Mouse (Mus musculus) adrenal gland, adult (tissue): ENCODE measurements around the gene Lsamp.
"Not testable (repeated sequence)": the region's sequence is repeated elsewhere in the genome, so short reads cannot be mapped to it uniquely, and the experiment has no call there.

Source experiments
- DNase-seq, 2 experiments: peaks; one replicate each; pipeline ENCODE4 v3.0.0; 2022 to 2023; ENCODE audit warnings: low spot score in 1 of 2; ENCODE audit not compliant: inconsistent age in 2 of 2

Lsamp gene

GRCm38 (mm10) chr16:40466596-40466995, 482.4 kb downstream of the Lsamp start:
- peak in 1 of 2 experiments; percentile 45 for DNase-seq

GRCm38 (mm10) chr16:40470946-40471345, 486.8 kb downstream of the Lsamp start:
- DNase-seq = no peak

- no peak for DNase-seq
These were observed 487.8 kb downstream of the Lsamp start for GRCm38 (mm10) chr16:40471967-40472366.

GRCm38 (mm10) chr16:40491606-40492005, 507.4 kb downstream of the Lsamp start:
- no peak for DNase-seq

- no peak for DNase-seq
These were observed 520.2 kb downstream of the Lsamp start for GRCm38 (mm10) chr16:40504262-40504960.

GRCm38 (mm10) chr16:40509146-40510030, 525.2 kb downstream of the Lsamp start:
- DNase-seq = no peak

- DNase-seq = no peak
These were observed 552.6 kb downstream of the Lsamp start for GRCm38 (mm10) chr16:40536754-40537153.

- no peak for DNase-seq
These were observed 565.5 kb downstream of the Lsamp start for GRCm38 (mm10) chr16:40549663-40550062.

- no peak for DNase-seq
These were observed 571.4 kb downstream of the Lsamp start for GRCm38 (mm10) chr16:40555608-40556007.

- DNase-seq = no peak
These were observed 573.6 kb downstream of the Lsamp start for GRCm38 (mm10) chr16:40557680-40558249.

- DNase-seq = no peak
These were observed 583.3 kb downstream of the Lsamp start for GRCm38 (mm10) chr16:40567431-40567941.

- DNase-seq = no peak
These were observed 588.1 kb downstream of the Lsamp start for GRCm38 (mm10) chr16:40572085-40572745.

- DNase-seq = peak in 1 of 2 experiments; percentile 32
These were observed 597.9 kb downstream of the Lsamp start for GRCm38 (mm10) chr16:40582076-40582475.

- no peak for DNase-seq
These were observed 609.0 kb downstream of the Lsamp start for GRCm38 (mm10) chr16:40593161-40593560.

- DNase-seq = peak in 1 of 2 experiments; percentile 21
These were observed 617.5 kb downstream of the Lsamp start for GRCm38 (mm10) chr16:40601431-40602387.

- DNase-seq = no peak
These were observed 623.3 kb downstream of the Lsamp start for GRCm38 (mm10) chr16:40607509-40607908.

- not testable (repeated sequence) for DNase-seq
These were observed 632.5 kb downstream of the Lsamp start for GRCm38 (mm10) chr16:40616697-40617096.

GRCm38 (mm10) chr16:40621086-40621485, 636.9 kb downstream of the Lsamp start:
- DNase-seq = not testable (repeated sequence)

- no peak for DNase-seq
These were observed 643.0 kb downstream of the Lsamp start for GRCm38 (mm10) chr16:40627159-40627558.
